Comparison of ENCODE assay signal across 21 mouse cellular contexts in genomic region chr4:103006266-103006665, GRCm38 (mm10). TPM values are rescaled to one million over a fixed set of nuclear protein-coding genes. Genes with fewer than 3 reads are reported as not detected.
DNase-seq lines count a peak whose midpoint lies in the region; ATAC-seq lines count a peak whose summit lies in the region.
"Had no signal": no experiment of that assay in that cellular context is flagged by ENCODE, and none has a peak within 500 bp of the region (broad histone marks: within the 10 kb centered on the region; RNA-seq: fewer than 3 reads in every experiment).

No protein-coding gene starts in this region.

- H3K27ac ChIP-seq in midbrain, embryonic 12.5 days (replicated peaks) = 0 out of 2 replicates have a peak overlapping the region, but pooled peaks have one; percentile 67
- H3K27ac ChIP-seq in midbrain, embryonic 14.5 days (replicated peaks; ENCODE audit: low read depth, low read length) = no peak overlapping the region
- peak overlapping the region; percentile 77 for H3K27ac ChIP-seq in embryonic facial prominence, embryonic 14.5 days (replicated peaks; ENCODE audit: low read depth, low read length)
- H3K27ac ChIP-seq in limb, embryonic 12.5 days = peak overlapping the region; percentile 91
- H3K27ac ChIP-seq in neural tube, embryonic 15.5 days (replicated peaks) = 0 out of 2 replicates have a peak overlapping the region, but pooled peaks have one; percentile 1
- H3K27ac ChIP-seq: gastrocnemius, adult 2 months; heart, adult 2 months; liver, embryonic 12.5 days; macrophage had no signal

- no peaks in the 10 kb centered on the region for H3K9me3 ChIP-seq in midbrain, embryonic 12.5 days
- H3K9me3 ChIP-seq in midbrain, embryonic 14.5 days (ENCODE audit: control insufficient read depth, low read length) = no peaks in the 10 kb centered on the region
- H3K9me3 ChIP-seq in embryonic facial prominence, embryonic 14.5 days (ENCODE audit: control insufficient read depth, low read length) = no peaks in the 10 kb centered on the region
- H3K9me3 ChIP-seq in limb, embryonic 12.5 days = no peaks in the 10 kb centered on the region
- no peaks in the 10 kb centered on the region for H3K9me3 ChIP-seq in neural tube, embryonic 15.5 days (replicated peaks)
- H3K9me3 ChIP-seq: liver, embryonic 12.5 days had no signal

- no peak overlapping the region for H3K4me2 ChIP-seq in midbrain, embryonic 12.5 days (replicated peaks)
- no peak overlapping the region for H3K4me2 ChIP-seq in midbrain, embryonic 14.5 days (ENCODE audit: low read length)
- H3K4me2 ChIP-seq in embryonic facial prominence, embryonic 14.5 days (ENCODE audit: low read depth, low read length) = no peak overlapping the region
- H3K4me2 ChIP-seq in limb, embryonic 12.5 days = no peak overlapping the region
- no peak overlapping the region for H3K4me2 ChIP-seq in neural tube, embryonic 15.5 days
- H3K4me2 ChIP-seq: liver, embryonic 12.5 days; lung, embryonic 14.5 days had no signal

- H3K36me3 ChIP-seq in midbrain, embryonic 12.5 days = no peaks in the 10 kb centered on the region
- no peaks in the 10 kb centered on the region for H3K36me3 ChIP-seq in midbrain, embryonic 14.5 days (ENCODE audit: control insufficient read depth, insufficient read depth, low read length)
- H3K36me3 ChIP-seq in embryonic facial prominence, embryonic 14.5 days (ENCODE audit: control insufficient read depth, insufficient read depth, low read length) = no peaks in the 10 kb centered on the region
- H3K36me3 ChIP-seq in limb, embryonic 12.5 days = no peaks in the 10 kb centered on the region
- no peaks in the 10 kb centered on the region for H3K36me3 ChIP-seq in neural tube, embryonic 15.5 days
- H3K36me3 ChIP-seq: liver, embryonic 12.5 days had no signal

- no peaks in the 10 kb centered on the region for H3K27me3 ChIP-seq in midbrain, embryonic 12.5 days
- no peaks in the 10 kb centered on the region for H3K27me3 ChIP-seq in midbrain, embryonic 14.5 days (ENCODE audit: control insufficient read depth, insufficient read depth, low read length)
- no peaks in the 10 kb centered on the region for H3K27me3 ChIP-seq in embryonic facial prominence, embryonic 14.5 days (replicated peaks; ENCODE audit: control insufficient read depth, insufficient read depth, low read length)
- no peaks in the 10 kb centered on the region for H3K27me3 ChIP-seq in limb, embryonic 12.5 days
- no peaks in the 10 kb centered on the region for H3K27me3 ChIP-seq in neural tube, embryonic 15.5 days (replicated peaks)
- H3K27me3 ChIP-seq: liver, embryonic 12.5 days had no signal

- peaks cover 14% of the 10 kb centered on the region for H3K4me1 ChIP-seq in midbrain, embryonic 12.5 days
- H3K4me1 ChIP-seq in midbrain, embryonic 14.5 days (ENCODE audit: control insufficient read depth, insufficient read depth, low read length) = peaks cover 13% of the 10 kb centered on the region; the same call in 1 of the 2 replicates
- peaks cover 24% of the 10 kb centered on the region for H3K4me1 ChIP-seq in embryonic facial prominence, embryonic 14.5 days (ENCODE audit: control insufficient read depth, insufficient read depth, low read length)
- H3K4me1 ChIP-seq in limb, embryonic 12.5 days (replicated peaks) = peaks cover 32% of the 10 kb centered on the region
- H3K4me1 ChIP-seq in neural tube, embryonic 15.5 days = peaks cover 19% of the 10 kb centered on the region
- H3K4me1 ChIP-seq: liver, embryonic 12.5 days had no signal

- no peak for DNase-seq in midbrain, embryonic 14.5 days
- no peak for DNase-seq in embryonic facial prominence, embryonic 14.5 days (ENCODE audit: low spot score)
- no peak for DNase-seq in urinary bladder, postnatal 10 days (ENCODE audit: low spot score)
- DNase-seq: cerebellum, adult 9-10 months; forebrain, postnatal 0 days; gastrocnemius, adult 2 months; heart, adult 2 months; heart, postnatal 10 days; kidney, postnatal 10 days; thymus, adult 18-20 months had no signal

- WGBS in midbrain, embryonic 12.5 days = 65% methylated on average over 5 of the region's 5 CpGs
- WGBS in midbrain, embryonic 14.5 days = 53% methylated on average over 5 of the region's 5 CpGs
- 54% methylated on average over 5 of the region's 5 CpGs for WGBS in embryonic facial prominence, embryonic 14.5 days
- WGBS in limb, embryonic 12.5 days = 68% methylated on average over 5 of the region's 5 CpGs
- WGBS in neural tube, embryonic 15.5 days = 69% methylated on average over 5 of the region's 5 CpGs

- no peak for ATAC-seq in midbrain, embryonic 12.5 days (ENCODE audit: low FRiP score, low read depth)
- no peak for ATAC-seq in midbrain, embryonic 14.5 days (ENCODE audit: low FRiP score, low TSS enrichment)
- ATAC-seq in embryonic facial prominence, embryonic 14.5 days (ENCODE audit: low read depth) = no peak
- ATAC-seq in limb, embryonic 12.5 days (ENCODE audit: insufficient number of reproducible peaks, insufficient read depth, low FRiP score, low TSS enrichment, low read depth) = no peak
- no peak for ATAC-seq in neural tube, embryonic 15.5 days (ENCODE audit: low FRiP score)
- ATAC-seq in megakaryocyte, adult 5-6 weeks (ENCODE audit: poor library complexity, severe bottlenecking) = no peak
- ATAC-seq: forebrain, postnatal 0 days; hindbrain, embryonic 16.5 days; intestine, postnatal 0 days; liver, embryonic 12.5 days had no signal

- no peak overlapping the region for H3K4me3 ChIP-seq in midbrain, embryonic 12.5 days
- H3K4me3 ChIP-seq in midbrain, embryonic 14.5 days (replicated peaks; ENCODE audit: low read depth, low read length) = no peak overlapping the region
- no peak overlapping the region for H3K4me3 ChIP-seq in embryonic facial prominence, embryonic 14.5 days (ENCODE audit: low read depth, low read length)
- no peak overlapping the region for H3K4me3 ChIP-seq in limb, embryonic 12.5 days (replicated peaks)
- no peak overlapping the region for H3K4me3 ChIP-seq in neural tube, embryonic 15.5 days (replicated peaks)
- H3K4me3 ChIP-seq: gastrocnemius, adult 2 months; heart, adult 2 months; liver, embryonic 12.5 days had no signal

- H3K9ac ChIP-seq in midbrain, embryonic 12.5 days (replicated peaks) = no peak overlapping the region
- H3K9ac ChIP-seq in midbrain, embryonic 14.5 days (replicated peaks; ENCODE audit: low read length) = no peak overlapping the region
- no peak overlapping the region for H3K9ac ChIP-seq in embryonic facial prominence, embryonic 14.5 days (ENCODE audit: low read depth, low read length)
- no peak overlapping the region for H3K9ac ChIP-seq in limb, embryonic 12.5 days (replicated peaks)
- H3K9ac ChIP-seq in neural tube, embryonic 15.5 days (replicated peaks) = no peak overlapping the region
- H3K9ac ChIP-seq: forebrain, postnatal 0 days; liver, embryonic 12.5 days; lung, embryonic 14.5 days had no signal

RNA-seq across cellular contexts. Expression of gene Insl5, which starts 20.4 kb away (rescaled TPM):
- polyA plus RNA-seq in midbrain, embryonic 12.5 days (2016; fragmentation: Nextera tagmentation; extraction: Ambion mirVana) = not detected in 2 replicates
- not detected in 2 replicates for polyA plus RNA-seq in midbrain, embryonic 14.5 days (2014; fragmentation: Nextera tagmentation; extraction: Ambion mirVana)
- not detected in 2 replicates for polyA plus RNA-seq in embryonic facial prominence, embryonic 14.5 days (2014; fragmentation: Nextera tagmentation; extraction: Ambion mirVana)
- polyA plus RNA-seq in limb, embryonic 12.5 days (2016; fragmentation: Nextera tagmentation; extraction: Ambion mirVana) = not detected in 2 replicates
- 1.0 and 1.5 TPM in 2 replicates for polyA plus RNA-seq in neural tube, embryonic 15.5 days (2015; fragmentation: Nextera tagmentation; extraction: Ambion mirVana)
- not detected in 2 replicates for total RNA-seq in megakaryocyte, adult 5-6 weeks (2015)
- not detected in 2 replicates for total RNA-seq in megakaryocyte, adult 5-6 weeks (2017)
- total RNA-seq: ES-E14; gastrocnemius, adult 2 months; heart, adult 2 months; heart, postnatal 10 days had no signal
- polyA plus RNA-seq: forebrain, postnatal 0 days; heart, adult 2 months; liver, embryonic 12.5 days; lung, embryonic 14.5 days; macrophage; small intestine, adult 2 months had no signal

RNA-seq across cellular contexts. Expression of gene Tctex1d1, which starts 27.9 kb away (rescaled TPM):
- polyA plus RNA-seq in midbrain, embryonic 12.5 days (2016; fragmentation: Nextera tagmentation; extraction: Ambion mirVana) = not detected in 2 replicates
- 0.61 and 1.2 TPM in 2 replicates for polyA plus RNA-seq in midbrain, embryonic 14.5 days (2014; fragmentation: Nextera tagmentation; extraction: Ambion mirVana)
- 0.94 and 1.2 TPM in 2 replicates for polyA plus RNA-seq in embryonic facial prominence, embryonic 14.5 days (2014; fragmentation: Nextera tagmentation; extraction: Ambion mirVana)
- polyA plus RNA-seq in limb, embryonic 12.5 days (2016; fragmentation: Nextera tagmentation; extraction: Ambion mirVana) = 0.28 and 0.80 TPM in 2 replicates
- 2.7 and 3.2 TPM in 2 replicates for polyA plus RNA-seq in neural tube, embryonic 15.5 days (2015; fragmentation: Nextera tagmentation; extraction: Ambion mirVana)
- 1.9 and 5.2 TPM in 2 replicates for total RNA-seq in megakaryocyte, adult 5-6 weeks (2015)
- 3.5 and 5.5 TPM in 2 replicates for total RNA-seq in megakaryocyte, adult 5-6 weeks (2017)
- total RNA-seq: ES-E14; gastrocnemius, adult 2 months; heart, adult 2 months had no signal
- polyA plus RNA-seq: macrophage; small intestine, adult 2 months had no signal
